Mouse (Mus musculus) spleen, adult 2 months (tissue): ENCODE measurements around the gene Cnot1.

Experiments
- CTCF ChIP-seq: fragments of 200-500 bp; IDR thresholded peaks from 2 replicates; pipeline ENCODE4 v1.5.1; 2011; ENCODE audit warnings: mild to moderate bottlenecking, inconsistent platforms; ENCODE audit not compliant: insufficient read depth, insufficient read length, insufficient replicate concordance; ENCODE audit errors: extremely low read depth
- POLR2A ChIP-seq: fragments of 200-500 bp; IDR thresholded peaks from 2 replicates; pipeline ENCODE4 v1.6.1; 2011; ENCODE audit warnings: low read depth, low read length, inconsistent platforms

GRCm38 (mm10) chr8:95810184-95810591 is 2.9 kb upstream of the Cnot1 start:
- TF ChIP-seq CTCF, result no peak
- no peak for TF ChIP-seq POLR2A
